Mouse (Mus musculus) liver, embryonic 12.5 days (tissue): ENCODE results near the gene Serac1. TPM values are rescaled to one million over a fixed set of nuclear protein-coding genes. Genes with fewer than 3 reads are reported as not detected.
A peak's percentile ranks its signal among the peaks of the same experiment; 100 is the strongest.
"Not testable (repeated sequence)": the region's sequence is repeated elsewhere in the genome, so short reads cannot be mapped to it uniquely, and the experiment has no call there.

ENCODE experiments used
- ATAC-seq: fragments of 200-750 bp; cut with Nextera tagmentation; 2 replicates; pipeline ENCODE4 v1.8.0; 2017; ENCODE audit warnings: moderate number of reproducible peaks, mild to moderate bottlenecking, moderate library complexity
- H3K27ac ChIP-seq: fragments of 300-500 bp; sonication (generic); 2 replicates; pipeline ENCODE4 v1.5.1; 2016; ENCODE audit warnings: mild to moderate bottlenecking
- H3K27me3 ChIP-seq: fragments of 300-500 bp; sonication (generic); replicated peaks from 2 replicates; pipeline ENCODE4 v1.6.1; 2016; ENCODE audit warnings: mild to moderate bottlenecking, moderate library complexity
- H3K36me3 ChIP-seq: fragments of 300-500 bp; sonication (generic); 2 replicates; pipeline ENCODE4 v1.6.1; 2016; ENCODE audit warnings: mild to moderate bottlenecking, moderate library complexity
- H3K4me1 ChIP-seq: fragments of 300-500 bp; sonication (generic); 2 replicates; pipeline ENCODE4 v1.6.1; 2016
- H3K4me2 ChIP-seq: fragments of 300-500 bp; sonication (generic); 2 replicates; pipeline ENCODE4 v1.6.1; 2016; ENCODE audit warnings: mild to moderate bottlenecking, moderate library complexity
- H3K4me3 ChIP-seq: fragments of 300-500 bp; sonication (generic); 2 replicates; pipeline ENCODE4 v1.5.1; 2016; ENCODE audit warnings: mild to moderate bottlenecking, moderate library complexity
- H3K9ac ChIP-seq: fragments of 300-500 bp; sonication (generic); 2 replicates; pipeline ENCODE4 v1.6.1; 2016; ENCODE audit warnings: mild to moderate bottlenecking, moderate library complexity
- H3K9me3 ChIP-seq: fragments of 300-500 bp; sonication (generic); replicated peaks from 2 replicates; pipeline ENCODE4 v1.6.1; 2016; ENCODE audit warnings: mild to moderate bottlenecking, moderate library complexity
- WGBS: fragments of 180-500 bp; shearing (Covaris S2); methylation state at CpG from one replicate; pipeline ENCODE4 v1.1.7; 2016; ENCODE audit not compliant: insufficient replicate concordance; 5-methylcytosine and 5-hydroxymethylcytosine counted together
- polyA plus RNA-seq: library from polyadenylated mRNA; unstranded; fragments of >200 nt; fragmentation: Nextera tagmentation; extraction: Ambion mirVana; gene quantifications from 2 replicates; pipeline ENCODE4 v1.2.1, GENCODE M21; 2016

Serac1 gene
- polyA plus RNA-seq, 1 experiment from 2014 or later: 2.2 TPM

DNA sequence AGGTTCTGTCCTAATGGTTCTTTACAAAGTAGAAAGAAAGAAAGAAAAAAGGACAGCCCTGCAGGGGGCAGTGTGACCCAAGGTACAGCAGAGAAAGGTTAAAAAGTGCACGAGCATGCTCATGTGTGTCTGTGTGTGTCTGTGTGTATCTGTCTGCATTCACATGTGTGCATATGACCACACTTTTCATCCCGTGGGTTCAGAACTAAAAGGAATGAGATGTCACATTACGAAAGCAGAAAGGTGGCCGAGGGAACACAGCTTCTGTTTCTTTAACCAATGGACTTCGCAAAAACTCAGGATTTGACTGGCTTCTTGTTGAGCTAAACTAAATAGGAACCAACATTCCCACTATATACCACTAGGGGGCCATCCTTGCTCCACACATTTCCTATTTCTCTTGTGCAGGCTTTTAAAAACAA is 24.6 kb downstream of the Serac1 start:
- Histone ChIP-seq H3K27ac (no peak overlapping the region), H3K4me2 (no peak overlapping the region), H3K9ac (no peak overlapping the region), H3K9me3 (no peaks in the 10 kb centered on the region), H3K4me1 (no peaks in the 10 kb centered on the region), H3K4me3 (no peak overlapping the region), H3K27me3 (no peaks in the 10 kb centered on the region), H3K36me3 (peaks cover 10% of the 10 kb centered on the region; the same call in 1 of the 2 replicates)
- no peak for ATAC-seq
- 19% methylated on average over 5 of the region's 5 CpGs for WGBS

GRCm38 (mm10) chr17:6052801-6053200 is 26.7 kb downstream of the Serac1 start:
- Histone ChIP-seq H3K9ac (no peak overlapping the region), H3K4me3 (no peak overlapping the region), H3K36me3 (peaks cover 11% of the 10 kb centered on the region; the same call in 1 of the 2 replicates), H3K27me3 (no peaks in the 10 kb centered on the region), H3K4me2 (no peak overlapping the region), H3K9me3 (no peaks in the 10 kb centered on the region), H3K4me1 (no peaks in the 10 kb centered on the region), H3K27ac (no peak overlapping the region)
- no peak for ATAC-seq
- WGBS: 61% methylated on average over 4 of the region's 4 CpGs

DNA sequence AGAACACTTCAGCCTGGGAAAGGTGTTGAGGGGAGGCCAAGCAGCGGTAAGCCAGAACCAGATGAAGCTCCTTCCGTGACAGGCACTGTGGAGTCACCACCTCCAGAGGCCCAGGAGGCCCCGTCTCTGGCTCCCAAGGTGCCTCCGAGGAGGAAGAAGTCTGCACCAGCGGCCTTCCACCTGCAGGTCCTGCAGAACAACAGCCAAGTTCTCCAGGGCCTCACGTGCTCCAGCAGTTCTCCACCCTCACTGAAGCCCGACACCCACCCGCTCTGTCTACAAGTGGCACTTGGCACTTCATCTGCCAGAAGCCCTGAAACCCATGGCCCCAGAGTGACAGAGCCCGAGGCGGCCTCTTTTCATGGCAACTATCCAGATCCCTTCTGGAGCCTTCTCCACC is 42.0 kb downstream of the Serac1 start:
- Histone ChIP-seq H3K9ac (no peak overlapping the region), H3K27ac (no peak overlapping the region), H3K4me2 (no peak overlapping the region), H3K9me3 (no peaks in the 10 kb centered on the region), H3K4me1 (no peaks in the 10 kb centered on the region), H3K36me3 (0 out of 2 replicates have a peak, but pooled peaks cover under 1% of the 10 kb centered on the region), H3K4me3 (no peak overlapping the region), H3K27me3 (no peaks in the 10 kb centered on the region)
- ATAC-seq: no peak
- WGBS: 79% methylated on average over 10 of the region's 10 CpGs

DNA sequence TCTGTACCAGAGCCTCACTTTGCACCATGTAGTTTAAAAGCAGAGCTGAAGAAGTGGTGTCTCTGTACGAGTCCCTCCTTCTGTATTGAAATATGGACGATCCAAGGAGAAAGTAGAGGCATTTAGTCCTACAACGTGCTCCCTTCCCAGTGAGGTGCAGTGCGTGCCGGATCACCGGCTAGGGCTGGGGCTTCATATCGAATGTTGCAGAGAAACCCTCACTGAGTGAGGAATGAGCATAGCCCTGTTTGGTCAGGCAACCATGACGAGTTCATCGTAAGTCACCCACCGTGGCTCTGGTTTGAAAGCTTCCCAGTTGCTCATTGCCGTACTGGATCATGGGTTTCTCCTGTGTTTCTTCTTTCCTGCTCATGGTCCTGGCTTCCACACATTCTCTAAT is 42.7 kb downstream of the Serac1 start:
- H3K27ac ChIP-seq: no peak overlapping the region
- no peaks in the 10 kb centered on the region for H3K4me1 ChIP-seq
- H3K27me3 ChIP-seq: no peaks in the 10 kb centered on the region
- no peak overlapping the region for H3K4me2 ChIP-seq
- WGBS: 71% methylated on average over 11 of the region's 11 CpGs
- H3K9me3 ChIP-seq: no peaks in the 10 kb centered on the region
- H3K36me3 ChIP-seq: no peaks in the 10 kb centered on the region
- H3K9ac ChIP-seq: no peak overlapping the region
- no peak for ATAC-seq
- H3K4me3 ChIP-seq: no peak overlapping the region

GRCm38 (mm10) chr17:6036458-6036857 is 43.1 kb downstream of the Serac1 start:
- H3K27me3 ChIP-seq: no peaks in the 10 kb centered on the region
- H3K4me1 ChIP-seq: no peaks in the 10 kb centered on the region
- H3K27ac ChIP-seq: no peak overlapping the region
- WGBS: 77% methylated on average over 8 of the region's 8 CpGs
- no peak overlapping the region for H3K4me3 ChIP-seq
- H3K4me2 ChIP-seq: no peak overlapping the region
- no peaks in the 10 kb centered on the region for H3K36me3 ChIP-seq
- H3K9ac ChIP-seq: no peak overlapping the region
- ATAC-seq: no peak
- no peaks in the 10 kb centered on the region for H3K9me3 ChIP-seq

DNA sequence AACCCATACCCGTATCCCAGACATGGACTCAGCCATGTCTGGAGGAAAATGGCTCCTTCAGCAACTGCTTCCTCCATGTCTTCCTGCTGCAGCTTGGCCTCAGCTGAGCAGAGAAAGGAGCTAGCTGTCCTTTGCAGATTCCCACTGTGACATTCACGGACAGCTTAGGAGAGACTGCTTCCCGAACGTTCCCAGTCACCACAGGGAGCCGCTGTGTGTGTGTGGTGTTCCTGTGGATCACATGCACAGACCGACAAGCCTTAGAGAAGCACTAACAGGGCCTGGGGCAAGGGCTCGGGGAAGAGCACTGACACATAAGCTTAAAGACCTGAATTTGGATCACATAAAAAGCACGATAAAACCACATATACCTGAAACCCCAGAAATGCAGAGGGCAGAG is 43.9 kb downstream of the Serac1 start:
- no peak for ATAC-seq
- Histone ChIP-seq H3K27me3 (no peaks in the 10 kb centered on the region), H3K4me2 (no peak overlapping the region), H3K27ac (no peak overlapping the region), H3K4me1 (no peaks in the 10 kb centered on the region), H3K4me3 (no peak overlapping the region), H3K36me3 (no peaks in the 10 kb centered on the region), H3K9ac (no peak overlapping the region), H3K9me3 (no peaks in the 10 kb centered on the region)
- 60% methylated on average over 8 of the region's 8 CpGs for WGBS

- no peak overlapping the region for H3K4me3 ChIP-seq
- no peak overlapping the region for H3K4me2 ChIP-seq
- ATAC-seq: no peak
- H3K9me3 ChIP-seq: no peaks in the 10 kb centered on the region
- H3K4me1 ChIP-seq: 0 out of 2 replicates have a peak, but pooled peaks cover 5% of the 10 kb centered on the region
- H3K36me3 ChIP-seq: peaks cover 22% of the 10 kb centered on the region; the same call in 1 of the 2 replicates
- 77% methylated on average over 7 of the region's 7 CpGs for WGBS
- H3K9ac ChIP-seq: no peak overlapping the region
- no peaks in the 10 kb centered on the region for H3K27me3 ChIP-seq
- no peak overlapping the region for H3K27ac ChIP-seq
Observed at GRCm38 (mm10) chr17:6025831-6026230, 53.7 kb downstream of the Serac1 start.

- not testable (repeated sequence) for H3K27ac ChIP-seq, H3K36me3 ChIP-seq, H3K27me3 ChIP-seq, H3K4me2 ChIP-seq, H3K9ac ChIP-seq, H3K9me3 ChIP-seq, ATAC-seq, H3K4me3 ChIP-seq
- WGBS: 43% methylated on average over 5 of the region's 5 CpGs
- H3K4me1 ChIP-seq: peaks cover 24% of the 10 kb centered on the region; the same call in 1 of the 2 replicates
Observed at GRCm38 (mm10) chr17:6021374-6021789, 58.2 kb downstream of the Serac1 start.

GRCm38 (mm10) chr17:6020636-6021035 is 58.9 kb downstream of the Serac1 start:
- H3K27ac ChIP-seq: no peak overlapping the region
- peaks cover 3% of the 10 kb centered on the region; the same call in 1 of the 2 replicates for H3K36me3 ChIP-seq
- no peak overlapping the region for H3K4me3 ChIP-seq
- H3K9me3 ChIP-seq: no peaks in the 10 kb centered on the region
- no peaks in the 10 kb centered on the region for H3K27me3 ChIP-seq
- 38% methylated on average over 7 of the region's 7 CpGs for WGBS
- H3K9ac ChIP-seq: no peak overlapping the region
- H3K4me1 ChIP-seq: peaks cover 29% of the 10 kb centered on the region
- no peak overlapping the region for H3K4me2 ChIP-seq
- no peak for ATAC-seq

DNA sequence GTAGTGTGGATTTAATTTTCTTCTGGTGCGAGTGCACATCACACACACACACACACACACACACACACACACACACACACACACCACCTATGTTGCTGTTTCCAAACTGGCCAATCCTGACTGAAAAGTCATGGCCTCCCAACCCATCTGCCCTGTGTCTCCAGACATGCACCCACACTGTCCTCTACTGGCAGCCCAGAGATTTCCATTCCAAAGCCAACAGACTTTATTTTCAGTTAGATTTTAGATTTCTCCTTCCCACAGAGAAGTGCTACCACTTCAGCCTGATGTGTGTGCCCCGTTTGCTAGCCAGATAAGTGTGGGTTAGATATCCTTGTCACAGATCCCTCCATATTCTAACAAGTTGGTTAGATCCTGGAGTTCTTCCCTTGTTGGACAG is 59.8 kb downstream of the Serac1 start:
- Histone ChIP-seq H3K4me1 (peaks cover 29% of the 10 kb centered on the region), H3K9me3 (no peaks in the 10 kb centered on the region), H3K4me3 (no peak overlapping the region), H3K9ac (no peak overlapping the region), H3K27ac (no peak overlapping the region), H3K36me3 (peaks cover under 1% of the 10 kb centered on the region; the same call in 1 of the 2 replicates), H3K4me2 (no peak overlapping the region), H3K27me3 (no peaks in the 10 kb centered on the region)
- WGBS: 28% methylated on average over 2 of the region's 2 CpGs
- ATAC-seq: no peak

DNA sequence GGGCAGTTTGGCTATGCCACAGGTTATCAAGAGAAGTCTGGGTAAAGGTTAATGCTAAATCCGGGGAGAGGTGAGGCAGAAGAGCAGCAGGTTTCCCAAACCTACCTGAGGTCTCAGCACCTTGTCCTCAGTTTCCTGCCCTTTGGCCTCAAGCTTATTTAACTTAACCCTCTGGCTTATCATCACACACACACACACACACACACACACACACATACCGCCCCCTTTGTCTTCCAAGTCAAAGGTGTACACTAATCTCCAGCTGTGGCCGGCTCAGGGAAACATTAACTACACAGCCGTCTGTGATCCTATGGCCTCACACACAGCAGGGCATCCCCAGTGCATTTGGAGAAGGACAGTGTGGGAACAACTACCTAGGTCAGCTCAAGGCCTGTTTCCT is 61.2 kb downstream of the Serac1 start:
- Histone ChIP-seq H3K9ac (no peak overlapping the region), H3K4me3 (no peak overlapping the region), H3K9me3 (no peaks in the 10 kb centered on the region), H3K27me3 (no peaks in the 10 kb centered on the region), H3K36me3 (no peaks in the 10 kb centered on the region), H3K4me1 (peaks cover 29% of the 10 kb centered on the region), H3K27ac (no peak overlapping the region), H3K4me2 (no peak overlapping the region)
- WGBS: 55% methylated on average over 4 of the region's 4 CpGs
- ATAC-seq: peak; percentile 63

DNA sequence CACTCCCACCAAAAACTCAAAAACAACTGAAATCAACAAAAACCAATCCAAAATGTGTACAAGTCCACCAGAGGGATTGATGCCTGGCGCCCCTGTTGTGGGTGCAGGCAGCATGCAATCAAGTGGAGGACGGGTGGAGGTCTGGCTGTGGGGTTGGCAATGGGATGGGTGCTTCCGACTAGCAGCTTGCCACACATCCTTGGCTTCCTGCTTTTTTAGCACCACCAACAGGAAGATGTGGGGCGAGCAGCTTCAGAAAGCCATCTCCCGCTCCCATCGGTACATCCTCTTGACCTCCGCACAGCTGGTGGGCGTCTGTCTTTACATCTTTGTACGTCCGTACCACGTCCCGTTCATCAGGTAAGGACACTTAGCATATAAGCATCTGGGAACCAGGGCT is 62.3 kb downstream of the Serac1 start:
- Histone ChIP-seq H3K9ac (no peak overlapping the region), H3K4me1 (peaks cover 29% of the 10 kb centered on the region), H3K4me2 (no peak overlapping the region), H3K27me3 (no peaks in the 10 kb centered on the region), H3K9me3 (no peaks in the 10 kb centered on the region), H3K36me3 (no peaks in the 10 kb centered on the region), H3K4me3 (no peak overlapping the region), H3K27ac (no peak overlapping the region)
- no peak for ATAC-seq
- 61% methylated on average over 12 of the region's 12 CpGs for WGBS

- Histone ChIP-seq H3K27me3 (no peaks in the 10 kb centered on the region), H3K36me3 (no peaks in the 10 kb centered on the region), H3K27ac (peak overlapping the region; percentile 49; the same call in 1 of the 2 replicates), H3K9ac (no peak overlapping the region), H3K4me2 (no peak overlapping the region), H3K9me3 (no peaks in the 10 kb centered on the region), H3K4me1 (peaks cover 29% of the 10 kb centered on the region), H3K4me3 (no peak overlapping the region)
- peak; percentile 69 for ATAC-seq
- whole genome bisulfite sequencing: 26% methylated on average over 7 of the region's 7 CpGs
Observed at GRCm38 (mm10) chr17:6016213-6016780, 63.2 kb downstream of the Serac1 start.
